33 mouse cellular contexts compared by ENCODE assay signal in the genomic region with DNA sequence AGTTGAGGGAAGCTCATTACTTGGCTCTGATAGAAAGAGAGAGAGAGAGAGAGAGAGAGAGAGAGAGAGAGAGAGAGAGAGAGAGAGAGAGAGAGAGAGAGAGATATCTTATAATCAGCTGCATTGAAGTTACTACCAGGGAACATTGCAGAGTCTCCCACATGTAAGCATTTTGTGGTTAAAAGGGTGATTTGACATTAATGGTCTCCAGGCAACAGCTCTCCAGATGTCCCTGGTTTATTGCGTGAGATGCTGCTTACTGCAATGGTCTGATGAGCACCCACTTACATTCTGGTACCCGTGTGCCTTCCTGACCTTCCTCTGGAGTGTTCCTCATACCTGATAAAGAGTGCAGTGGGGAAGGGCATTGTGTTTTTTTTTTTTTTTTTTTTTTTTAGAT. TPM values are rescaled to one million over a fixed set of nuclear protein-coding genes. Genes with fewer than 3 reads are reported as not detected.
DNase-seq lines count a peak whose midpoint lies in the region; ATAC-seq and TF ChIP-seq lines count a peak whose summit lies in the region.
"Had no signal": no experiment of that assay in that cellular context is flagged by ENCODE, and none has a peak within 500 bp of the region (broad histone marks: within the 10 kb centered on the region; RNA-seq: fewer than 3 reads in every experiment).

No protein-coding gene starts in this region.

- H3K27ac ChIP-seq in forebrain, embryonic 13.5 days = no peak overlapping the region
- no peak overlapping the region for H3K27ac ChIP-seq in forebrain, embryonic 11.5 days (ENCODE audit: low read depth, low read length)
- no peak overlapping the region for H3K27ac ChIP-seq in midbrain, postnatal 0 days (ENCODE audit: low read depth, low read length)
- H3K27ac ChIP-seq: embryonic facial prominence, embryonic 13.5 days; heart, adult 2 months; hindbrain, embryonic 14.5 days; hindbrain, postnatal 0 days had no signal

- WGBS in forebrain, embryonic 13.5 days = 89% methylated on average over 2 of the region's 2 CpGs
- 93% methylated on average over 2 of the region's 2 CpGs for WGBS in forebrain, embryonic 11.5 days
- 81% methylated on average over 2 of the region's 2 CpGs for WGBS in midbrain, postnatal 0 days

- TF ChIP-seq CTCF in midbrain, postnatal 0 days (IDR thresholded peaks at IDR 0.05) = no peak

- H3K9me3 ChIP-seq in forebrain, embryonic 13.5 days (replicated peaks) = no peaks in the 10 kb centered on the region
- H3K9me3 ChIP-seq in forebrain, embryonic 11.5 days (ENCODE audit: control insufficient read depth, low read length) = no peaks in the 10 kb centered on the region
- no peaks in the 10 kb centered on the region for H3K9me3 ChIP-seq in midbrain, postnatal 0 days (ENCODE audit: low read length)
- H3K9me3 ChIP-seq: embryonic facial prominence, embryonic 13.5 days had no signal

- H3K9ac ChIP-seq in forebrain, embryonic 13.5 days = no peak overlapping the region
- no peak overlapping the region for H3K9ac ChIP-seq in forebrain, embryonic 11.5 days (ENCODE audit: low read length)
- no peak overlapping the region for H3K9ac ChIP-seq in midbrain, postnatal 0 days (replicated peaks; ENCODE audit: low read length, poor library complexity, severe bottlenecking)
- H3K9ac ChIP-seq: embryonic facial prominence, embryonic 13.5 days; forebrain, postnatal 0 days; hindbrain, embryonic 14.5 days had no signal

- no peaks in the 10 kb centered on the region for H3K27me3 ChIP-seq in forebrain, embryonic 13.5 days
- no peaks in the 10 kb centered on the region for H3K27me3 ChIP-seq in forebrain, embryonic 11.5 days (ENCODE audit: control insufficient read depth, insufficient read depth, low read length)
- no peaks in the 10 kb centered on the region for H3K27me3 ChIP-seq in midbrain, postnatal 0 days (ENCODE audit: insufficient read depth, low read length)
- H3K27me3 ChIP-seq: embryonic facial prominence, embryonic 13.5 days; Patski had no signal

- H3K4me3 ChIP-seq in forebrain, embryonic 13.5 days = no peak overlapping the region
- no peak overlapping the region for H3K4me3 ChIP-seq in forebrain, embryonic 11.5 days (ENCODE audit: low read depth, low read length)
- no peak overlapping the region for H3K4me3 ChIP-seq in midbrain, postnatal 0 days (ENCODE audit: low read depth, low read length)
- H3K4me3 ChIP-seq: embryonic facial prominence, embryonic 13.5 days; erythroblast, embryonic 14.5 days; heart, adult 2 months had no signal

- no peaks in the 10 kb centered on the region for H3K4me1 ChIP-seq in forebrain, embryonic 13.5 days
- H3K4me1 ChIP-seq in forebrain, embryonic 11.5 days (replicated peaks; ENCODE audit: control insufficient read depth, insufficient read depth, low read length) = no peaks in the 10 kb centered on the region
- H3K4me1 ChIP-seq in midbrain, postnatal 0 days (ENCODE audit: insufficient read depth, low read length) = no peaks in the 10 kb centered on the region
- H3K4me1 ChIP-seq: embryonic facial prominence, embryonic 13.5 days had no signal

- DNase-seq in forebrain, embryonic 11.5 days (ENCODE audit: low spot score) = no peak
- no peak for DNase-seq in midbrain, postnatal 0 days (ENCODE audit: low spot score)
- DNase-seq in layer of hippocampus, adult 11-12 months (ENCODE audit: low spot score) = no peak
- DNase-seq in heart, postnatal 10 days = no peak
- DNase-seq: adrenal gland, postnatal 10 days; adrenal gland, postnatal 36 days; cerebellum, adult 11 months; cerebellum, adult 2 months; cerebellum, adult 9-11 months; cerebellum, postnatal 25 days; forebrain, postnatal 0 days; gastrocnemius, postnatal 25 days; heart, adult 2 months; heart, postnatal 36 days; kidney, adult 2 months had no signal

- 0 out of 2 replicates have a peak, but pooled peaks have one; percentile 43 for ATAC-seq in forebrain, embryonic 13.5 days
- no peak for ATAC-seq in forebrain, embryonic 11.5 days (replicated peaks; ENCODE audit: low FRiP score)
- ATAC-seq in common myeloid progenitor, adult 5-6 weeks (replicated peaks; ENCODE audit: low read depth, poor library complexity, severe bottlenecking) = peak; percentile 48
- peak; percentile 32 to 55; a peak in 2 of 4 replicates for ATAC-seq in hematopoietic stem cell, adult 5-6 weeks (replicated peaks in 1 of 2; ENCODE audit: insufficient read depth in 1 of 2, low FRiP score in 2 of 2, low TSS enrichment in 1 of 2, low read depth in 1 of 2, poor library complexity in 2 of 2, severe bottlenecking in 2 of 2)
- no peak for ATAC-seq in midbrain, postnatal 0 days (ENCODE audit: low FRiP score)
- ATAC-seq: forebrain, embryonic 14.5 days; forebrain, postnatal 0 days; hindbrain, postnatal 0 days; inflammation-experienced regulatory T-cells, adult 6 months; intestine, postnatal 0 days; Patski had no signal

- intact Hi-C loops in heart, postnatal 10 days (cut with DNase I) = no loop called here

- H3K4me2 ChIP-seq in forebrain, embryonic 13.5 days = no peak overlapping the region
- no peak overlapping the region for H3K4me2 ChIP-seq in forebrain, embryonic 11.5 days (ENCODE audit: low read depth, low read length, severe bottlenecking)
- no peak overlapping the region for H3K4me2 ChIP-seq in midbrain, postnatal 0 days (ENCODE audit: low read depth, low read length, poor library complexity, severe bottlenecking)
- H3K4me2 ChIP-seq: embryonic facial prominence, embryonic 13.5 days; heart, embryonic 11.5 days; hindbrain, embryonic 14.5 days had no signal

- H3K36me3 ChIP-seq in forebrain, embryonic 13.5 days (ENCODE audit: poor library complexity, severe bottlenecking) = no peaks in the 10 kb centered on the region
- no peaks in the 10 kb centered on the region for H3K36me3 ChIP-seq in forebrain, embryonic 11.5 days (ENCODE audit: control insufficient read depth, insufficient read depth, low read length)
- H3K36me3 ChIP-seq in midbrain, postnatal 0 days (ENCODE audit: insufficient read depth, low read length) = no peaks in the 10 kb centered on the region
- H3K36me3 ChIP-seq: embryonic facial prominence, embryonic 13.5 days had no signal

RNA-seq across cellular contexts. Expression of gene P2ry14, which starts 1.5 kb away (rescaled TPM):
- 2.9 and 3.2 TPM in 2 replicates for polyA plus RNA-seq in forebrain, embryonic 13.5 days (2015; fragmentation: Nextera tagmentation; extraction: Ambion mirVana)
- polyA plus RNA-seq in forebrain, embryonic 11.5 days (2014; fragmentation: Nextera tagmentation; extraction: Ambion mirVana) = 3.4 and 4.1 TPM in 2 replicates
- total RNA-seq in common myeloid progenitor, adult 5-6 weeks (2017) = 18.9 and 22.0 TPM in 2 replicates
- 53.2 and 54.7 TPM in 2 replicates for total RNA-seq in hematopoietic stem cell, adult 5-6 weeks (2017)
- 2.8 and 3.2 TPM in 2 replicates for total RNA-seq in midbrain, postnatal 0 days (2014; rRNA removed)
- 4.3 and 4.6 TPM in 2 replicates for polyA plus RNA-seq in midbrain, postnatal 0 days (2015; fragmentation: Nextera tagmentation; extraction: Ambion mirVana)
- 1 to 10 TPM; 6.0 to 6.7 TPM for total RNA-seq in heart, postnatal 10 days (2021)
- polyA plus RNA-seq: erythroblast, embryonic 14.5 days had no signal

RNA-seq across cellular contexts. Expression of gene Gpr87, which starts 40.0 kb away (rescaled TPM):
- 0.15 TPM in 1 of 2 replicates, not detected in the other for polyA plus RNA-seq in forebrain, embryonic 13.5 days (2015; fragmentation: Nextera tagmentation; extraction: Ambion mirVana)
- not detected in 2 replicates for polyA plus RNA-seq in forebrain, embryonic 11.5 days (2014; fragmentation: Nextera tagmentation; extraction: Ambion mirVana)
- total RNA-seq in common myeloid progenitor, adult 5-6 weeks (2017) = 0.14 TPM in 1 of 2 replicates, not detected in the other
- total RNA-seq in hematopoietic stem cell, adult 5-6 weeks (2017) = not detected in 2 replicates
- 1.5 TPM in 1 of 2 replicates, not detected in the other for total RNA-seq in midbrain, postnatal 0 days (2014; rRNA removed)
- polyA plus RNA-seq in midbrain, postnatal 0 days (2015; fragmentation: Nextera tagmentation; extraction: Ambion mirVana) = 0.16 TPM in 1 of 2 replicates, not detected in the other
- total RNA-seq in heart, postnatal 10 days (2021) = not detected
- total RNA-seq: adrenal gland, adult 18-20 months; adrenal gland, postnatal 10 days; adrenal gland, postnatal 36 days; forebrain, postnatal 0 days; gastrocnemius, adult 8-10 months; gastrocnemius, postnatal 25 days; heart, adult 2 months; heart, postnatal 36 days; hindbrain, postnatal 0 days had no signal
- polyA plus RNA-seq: cerebellum, adult 2 months; erythroblast, embryonic 14.5 days; forebrain, embryonic 14.5 days; forebrain, postnatal 0 days; heart, adult 2 months; heart, embryonic 11.5 days; heart, embryonic 14.5 days; heart, postnatal 0 days; hindbrain, embryonic 11.5 days; hindbrain, embryonic 14.5 days; inflammation-experienced regulatory T-cells, adult 6 months; intestine, postnatal 0 days; Patski had no signal

RNA-seq across cellular contexts. Expression of gene Gpr171, which starts 53.3 kb away (rescaled TPM):
- polyA plus RNA-seq in forebrain, embryonic 13.5 days (2015; fragmentation: Nextera tagmentation; extraction: Ambion mirVana) = 1.1 and 1.7 TPM in 2 replicates
- polyA plus RNA-seq in forebrain, embryonic 11.5 days (2014; fragmentation: Nextera tagmentation; extraction: Ambion mirVana) = 0.85 and 1.7 TPM in 2 replicates
- total RNA-seq in common myeloid progenitor, adult 5-6 weeks (2017) = 55.6 and 57.4 TPM in 2 replicates
- total RNA-seq in hematopoietic stem cell, adult 5-6 weeks (2017) = 143 and 156 TPM in 2 replicates
- not detected in 2 replicates for total RNA-seq in midbrain, postnatal 0 days (2014; rRNA removed)
- polyA plus RNA-seq in midbrain, postnatal 0 days (2015; fragmentation: Nextera tagmentation; extraction: Ambion mirVana) = 0.43 and 0.74 TPM in 2 replicates
- not detected for total RNA-seq in heart, postnatal 10 days (2021)
- total RNA-seq: forebrain, postnatal 0 days; gastrocnemius, postnatal 25 days; hindbrain, postnatal 0 days had no signal
- polyA plus RNA-seq: cerebellum, adult 2 months; erythroblast, embryonic 14.5 days; Patski had no signal

RNA-seq across cellular contexts. Expression of gene P2ry13, which starts 55.8 kb away (rescaled TPM):
- polyA plus RNA-seq in forebrain, embryonic 13.5 days (2015; fragmentation: Nextera tagmentation; extraction: Ambion mirVana) = 0.94 and 1.2 TPM in 2 replicates
- 0.68 and 0.77 TPM in 2 replicates for polyA plus RNA-seq in forebrain, embryonic 11.5 days (2014; fragmentation: Nextera tagmentation; extraction: Ambion mirVana)
- 0.58 and 0.91 TPM in 2 replicates for total RNA-seq in common myeloid progenitor, adult 5-6 weeks (2017)
- 2.0 and 4.9 TPM in 2 replicates for total RNA-seq in hematopoietic stem cell, adult 5-6 weeks (2017)
- total RNA-seq in midbrain, postnatal 0 days (2014; rRNA removed) = 2.2 and 2.6 TPM in 2 replicates
- polyA plus RNA-seq in midbrain, postnatal 0 days (2015; fragmentation: Nextera tagmentation; extraction: Ambion mirVana) = 1.8 and 1.9 TPM in 2 replicates
- total RNA-seq in heart, postnatal 10 days (2021) = under 1 TPM; 0.69 to 0.79 TPM
- total RNA-seq: ES-E14 had no signal
- polyA plus RNA-seq: erythroblast, embryonic 14.5 days; Patski had no signal

Comparison
In these comparisons a context has a peak if more than half of its experiments do, and no peak if none do; other contexts are left out.
1. ATAC-seq: peak in forebrain, embryonic 13.5 days (single experiment), common myeloid progenitor, adult 5-6 weeks (single experiment) and hematopoietic stem cell, adult 5-6 weeks (2 of 2); none in forebrain, embryonic 11.5 days (single experiment) and midbrain, postnatal 0 days (single experiment).
2. RNA of gene Gpr171, which starts 53.3 kb away (total RNA-seq): 143 to 156 TPM in hematopoietic stem cell, adult 5-6 weeks and 55.6 to 57.4 TPM in common myeloid progenitor, adult 5-6 weeks; not detected in heart, postnatal 10 days and not detected in midbrain, postnatal 0 days; every median in the first group is over 10 times any median in the second.